Mouse (Mus musculus) MEL (cell line): Measurements from ENCODE around the gene Nthl1.

Experiments used
- CTCF ChIP-seq, 3 experiments: IDR thresholded peaks in 2 of 3; conservative IDR thresholded peaks in 1 of 3; 2 replicates each; pipeline ENCODE4 v1.5.1; 2011 to 2012; ENCODE audit warnings: low read length in 3 of 3, low read depth in 2 of 3, mild to moderate bottlenecking in 2 of 3, improper control_type of control experiment in 1 of 3, inconsistent platforms in 1 of 3, mixed read lengths in 1 of 3, moderate library complexity in 1 of 3; ENCODE audit not compliant: control insufficient read depth in 1 of 3, insufficient read depth in 1 of 3, poor library complexity in 1 of 3, severe bottlenecking in 1 of 3
- E2F4 ChIP-seq: IDR thresholded peaks from 2 replicates; pipeline ENCODE4 v1.6.1; 2011; ENCODE audit warnings: low read depth, low read length, improper control_type of control experiment, borderline replicate concordance
- ELF1 ChIP-seq: IDR thresholded peaks from 2 replicates; pipeline ENCODE4 v1.6.1; 2014; ENCODE audit warnings: low read depth, mild to moderate bottlenecking, inconsistent platforms, low read length, improper control_type of control experiment, moderate library complexity
- GATA1 ChIP-seq: IDR thresholded peaks from 2 replicates; pipeline ENCODE4 v1.6.1; 2011; ENCODE audit warnings: low read depth, low read length, improper control_type of control experiment
- HCFC1 ChIP-seq: IDR thresholded peaks from 2 replicates; pipeline ENCODE4 v1.6.1; 2012; ENCODE audit warnings: low read depth, mild to moderate bottlenecking, inconsistent platforms, low read length, improper control_type of control experiment, moderate library complexity
- MAZ ChIP-seq: IDR thresholded peaks from 2 replicates; pipeline ENCODE4 v1.6.1; 2012; ENCODE audit warnings: low read depth, mild to moderate bottlenecking, inconsistent platforms, low read length, improper control_type of control experiment
- MYC ChIP-seq: IDR thresholded peaks from 2 replicates; pipeline ENCODE4 v1.6.1; 2011; ENCODE audit warnings: low read depth, mild to moderate bottlenecking, low read length, improper control_type of control experiment, moderate library complexity
- NRF1 ChIP-seq: IDR thresholded peaks from 2 replicates; pipeline ENCODE4 v1.6.1; 2014; ENCODE audit warnings: low read depth, mild to moderate bottlenecking, inconsistent platforms, low read length, improper control_type of control experiment, moderate library complexity; ENCODE audit not compliant: poor library complexity, insufficient read depth, severe bottlenecking
- POLR2A ChIP-seq, 2 experiments: IDR thresholded peaks; 2 replicates each; pipeline ENCODE4 v1.6.1; 2011 to 2012; ENCODE audit warnings: low read length in 2 of 2, mild to moderate bottlenecking in 2 of 2, control low read depth in 1 of 2, improper control_type of control experiment in 1 of 2, low read depth in 1 of 2, moderate library complexity in 1 of 2; ENCODE audit not compliant: control insufficient read depth in 1 of 2, insufficient read depth in 1 of 2, poor library complexity in 1 of 2
- RCOR1 ChIP-seq: IDR thresholded peaks from 2 replicates; pipeline ENCODE4 v1.6.1; 2012; ENCODE audit warnings: low read depth, mild to moderate bottlenecking, inconsistent platforms, low read length, improper control_type of control experiment
- SIN3A ChIP-seq: IDR thresholded peaks from 2 replicates; pipeline ENCODE4 v1.6.1; 2012; ENCODE audit warnings: low read length, improper control_type of control experiment, inconsistent platforms
- TAL1 ChIP-seq: IDR thresholded peaks from 2 replicates; pipeline ENCODE4 v1.6.1; 2012; ENCODE audit warnings: mild to moderate bottlenecking, inconsistent platforms, low read length, moderate library complexity, mixed read lengths
- USF2 ChIP-seq, 2 experiments: IDR thresholded peaks; 2 replicates each; pipeline ENCODE4 v1.6.1; 2011 to 2012; ENCODE audit warnings: improper control_type of control experiment in 2 of 2, low read length in 2 of 2, borderline replicate concordance in 1 of 2, inconsistent platforms in 1 of 2, low read depth in 1 of 2, mild to moderate bottlenecking in 1 of 2; ENCODE audit not compliant: insufficient read depth in 1 of 2
- ZMIZ1 ChIP-seq: IDR thresholded peaks from 2 replicates; pipeline ENCODE4 v1.6.1; 2012; ENCODE audit warnings: low read depth, mild to moderate bottlenecking, inconsistent platforms, low read length, improper control_type of control experiment, moderate library complexity

DNA sequence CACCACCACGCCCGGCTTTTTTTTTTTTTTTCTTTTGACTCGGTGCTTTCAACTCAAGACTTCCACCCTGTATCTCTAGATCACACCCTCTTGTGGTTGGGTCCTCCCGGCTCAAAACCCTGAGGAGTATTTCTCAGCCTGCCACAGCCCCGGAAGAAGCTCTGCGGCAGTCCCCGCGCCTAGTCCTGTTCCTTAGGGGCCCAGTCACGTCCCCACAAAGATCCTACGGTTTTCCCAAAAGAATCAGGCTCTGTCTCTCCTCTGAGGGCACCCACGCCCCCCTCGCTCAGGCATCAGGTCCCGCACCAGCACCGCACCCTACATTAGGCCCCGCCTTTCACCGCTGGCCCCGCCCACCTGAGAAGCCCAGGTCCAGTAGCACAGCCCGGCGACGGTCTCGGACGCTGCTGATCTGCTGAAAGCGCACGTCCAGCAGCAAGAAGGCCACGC, 54.7 kb downstream of the Nthl1 start:
- TF ChIP-seq USF2 (IDR thresholded peaks at IDR 0.05; ENCODE audit: borderline replicate concordance in 1 of 2, insufficient read depth in 1 of 2, low read depth in 1 of 2, low read length in 2 of 2): no peak
- TF ChIP-seq CTCF (IDR thresholded peaks at IDR 0.05 in 2 of 3, conservative IDR thresholded peaks at IDR 0.05 in 1 of 3; ENCODE audit: control insufficient read depth in 1 of 3, insufficient read depth in 1 of 3, low read depth in 2 of 3, low read length in 3 of 3, poor library complexity in 1 of 3, severe bottlenecking in 1 of 3): no peak
- peak; percentile 56 for TF ChIP-seq SIN3A
- no peak for TF ChIP-seq GATA1
- no peak for TF ChIP-seq ZMIZ1
- TF ChIP-seq RCOR1: no peak
- TF ChIP-seq MYC: no peak
- TF ChIP-seq ELF1: peak; percentile 69
- peak in 1 of 2 experiments; percentile 43; a peak in 1 of 4 replicates for TF ChIP-seq POLR2A (IDR thresholded peaks at IDR 0.05; ENCODE audit: control insufficient read depth in 1 of 2, insufficient read depth in 1 of 2, low read depth in 1 of 2, low read length in 2 of 2, poor library complexity in 1 of 2)
- no peak for TF ChIP-seq MAZ
- no peak for TF ChIP-seq E2F4
- TF ChIP-seq HCFC1: no peak
- no peak for TF ChIP-seq NRF1
- TF ChIP-seq TAL1: no peak
